Mouse (Mus musculus): Measurements from ENCODE around the gene Zfp687. TPM values are rescaled to one million over a fixed set of nuclear protein-coding genes. Genes with fewer than 3 reads are reported as not detected.

Zfp687 gene
- total and polyA plus RNA-seq, 2 experiments: 2.1 to 8.8 TPM

DNA sequence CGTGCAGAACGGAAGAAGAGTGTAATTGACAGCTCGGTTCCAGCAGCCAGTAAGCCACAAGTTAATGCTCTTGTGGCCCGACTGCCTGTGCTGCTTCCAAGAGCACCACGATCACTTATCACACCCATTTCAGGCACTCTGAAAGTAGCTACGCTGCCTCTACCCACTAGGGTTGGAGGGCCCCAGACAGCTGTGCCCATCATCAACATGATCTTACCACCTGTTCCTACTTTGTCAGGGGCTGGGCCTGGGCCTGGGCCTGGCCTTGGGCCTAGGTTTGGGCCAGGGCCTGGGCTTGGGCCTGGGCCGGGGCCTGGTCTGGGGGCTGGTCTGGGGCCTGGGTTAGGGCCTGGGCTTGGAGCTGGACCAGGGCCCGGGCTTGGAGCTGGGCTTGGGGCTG lies 57.0 kb downstream of the Zfp687 start:
- Histone ChIP-seq H3K9ac (ENCODE audit: low read depth, low read length) (no peak overlapping the region), H3K36me3 (ENCODE audit: control insufficient read depth, insufficient read depth, low read length) (peaks cover 19% of the 10 kb centered on the region), H3K4me3 (ENCODE audit: insufficient read depth, low read depth, low read length) (no peak overlapping the region), H3K79me2 (ENCODE audit: control insufficient read depth, insufficient read depth, low read length) (no peaks in the 10 kb centered on the region), H3K27me3 (ENCODE audit: control insufficient read depth, insufficient read depth, low read length) (no peaks in the 10 kb centered on the region), H3K4me1 (ENCODE audit: control insufficient read depth, insufficient read depth, low read length) (peaks cover under 1% of the 10 kb centered on the region; the same call in 1 of the 2 replicates), H3K27ac (replicated peaks; ENCODE audit: insufficient read depth, low read depth, low read length) (no peak overlapping the region)
- 97% methylated on average over 8 of the region's 8 CpGs for WGBS
- no peak for DNase-seq (ENCODE audit: extremely low read depth, low read depth, low spot score)
- TF ChIP-seq POLR2A (IDR thresholded peaks at IDR 0.05; ENCODE audit: extremely low read depth, insufficient read depth, low read length) (no peak), CTCF (IDR thresholded peaks at IDR 0.05; ENCODE audit: low read depth, low read length) (no peak)

Other genes with a start within 250 kb of the Zfp687 start
- 7.6 and 9.2 TPM in 2 replicates for gene Cgn, start 229.0 kb downstream of the Zfp687 start, total RNA-seq (2014; rRNA removed)
- 7.3 and 7.4 TPM in 2 replicates for gene Cgn, start 229.0 kb downstream of the Zfp687 start, polyA plus RNA-seq (2012; rRNA removed)
- 6.3 and 6.8 TPM in 2 replicates for gene Pogz, start 177.9 kb downstream of the Zfp687 start, total RNA-seq (2014; rRNA removed)
- gene Pogz, start 177.9 kb downstream of the Zfp687 start, polyA plus RNA-seq (2012; rRNA removed): 6.4 and 9.9 TPM in 2 replicates
- gene Psmb4, start 128.5 kb downstream of the Zfp687 start, total RNA-seq (2014; rRNA removed): 246 and 264 TPM in 2 replicates
- 266 and 271 TPM in 2 replicates for gene Psmb4, start 128.5 kb downstream of the Zfp687 start, polyA plus RNA-seq (2012; rRNA removed)
- gene Selenbp1, start 82.4 kb downstream of the Zfp687 start, total RNA-seq (2014; rRNA removed): 631 and 642 TPM in 2 replicates
- gene Selenbp1, start 82.4 kb downstream of the Zfp687 start, polyA plus RNA-seq (2012; rRNA removed): 641 and 744 TPM in 2 replicates
- gene Rfx5, start 61.4 kb downstream of the Zfp687 start, total RNA-seq (2014; rRNA removed): 6.4 and 7.0 TPM in 2 replicates
- gene Rfx5, start 61.4 kb downstream of the Zfp687 start, polyA plus RNA-seq (2012; rRNA removed): 6.0 and 7.1 TPM in 2 replicates
- 26.5 and 30.8 TPM in 2 replicates for gene Pi4kb, start 40.7 kb downstream of the Zfp687 start, total RNA-seq (2014; rRNA removed)
- gene Pi4kb, start 40.7 kb downstream of the Zfp687 start, polyA plus RNA-seq (2012; rRNA removed): 25.3 and 26.0 TPM in 2 replicates
- gene Psmd4, start 27.2 kb upstream of the Zfp687 start, total RNA-seq (2014; rRNA removed): 140 and 156 TPM in 2 replicates
- 132 and 134 TPM in 2 replicates for gene Psmd4, start 27.2 kb upstream of the Zfp687 start, polyA plus RNA-seq (2012; rRNA removed)
- gene Pip5k1a, start 91.5 kb upstream of the Zfp687 start, total RNA-seq (2014; rRNA removed): 4.5 and 5.6 TPM in 2 replicates
- gene Pip5k1a, start 91.5 kb upstream of the Zfp687 start, polyA plus RNA-seq (2012; rRNA removed): 5.2 and 6.7 TPM in 2 replicates
- gene Vps72, start 95.6 kb upstream of the Zfp687 start, total RNA-seq (2014; rRNA removed): 9.9 and 12.7 TPM in 2 replicates
- 25.1 and 27.4 TPM in 2 replicates for gene Vps72, start 95.6 kb upstream of the Zfp687 start, polyA plus RNA-seq (2012; rRNA removed)
- gene Tmod4, start 109.0 kb upstream of the Zfp687 start, total RNA-seq (2014; rRNA removed): 0.65 TPM in 1 of 2 replicates, not detected in the other
- gene Tmod4, start 109.0 kb upstream of the Zfp687 start, polyA plus RNA-seq (2012; rRNA removed): 0.25 TPM in 1 of 2 replicates, not detected in the other
- 12.6 and 13.3 TPM in 2 replicates for gene Scnm1, start 118.6 kb upstream of the Zfp687 start, total RNA-seq (2014; rRNA removed)
- gene Scnm1, start 118.6 kb upstream of the Zfp687 start, polyA plus RNA-seq (2012; rRNA removed): 15.2 and 17.7 TPM in 2 replicates
- gene Lysmd1, start 118.6 kb upstream of the Zfp687 start, total RNA-seq (2014; rRNA removed): 7.0 and 7.9 TPM in 2 replicates
- 6.1 and 6.5 TPM in 2 replicates for gene Lysmd1, start 118.6 kb upstream of the Zfp687 start, polyA plus RNA-seq (2012; rRNA removed)
- gene Tnfaip8l2, start 126.9 kb upstream of the Zfp687 start, total RNA-seq (2014; rRNA removed): 2.3 and 2.8 TPM in 2 replicates
- gene Tnfaip8l2, start 126.9 kb upstream of the Zfp687 start, polyA plus RNA-seq (2012; rRNA removed): 2.7 and 4.0 TPM in 2 replicates
- 0.65 and 1.1 TPM in 2 replicates for gene Sema6c, start 145.0 kb upstream of the Zfp687 start, total RNA-seq (2014; rRNA removed)
- 2.1 and 2.9 TPM in 2 replicates for gene Sema6c, start 145.0 kb upstream of the Zfp687 start, polyA plus RNA-seq (2012; rRNA removed)
- gene Gabpb2, start 202.5 kb upstream of the Zfp687 start, total RNA-seq (2014; rRNA removed): 13.7 and 17.6 TPM in 2 replicates
- gene Gabpb2, start 202.5 kb upstream of the Zfp687 start, polyA plus RNA-seq (2012; rRNA removed): 4.4 and 6.1 TPM in 2 replicates
- 8.9 and 12.3 TPM in 2 replicates for gene Cdc42se1, start 213.3 kb upstream of the Zfp687 start, total RNA-seq (2014; rRNA removed)
- 12.4 and 13.1 TPM in 2 replicates for gene Cdc42se1, start 213.3 kb upstream of the Zfp687 start, polyA plus RNA-seq (2012; rRNA removed)
- gene Mllt11, start 216.7 kb upstream of the Zfp687 start, total RNA-seq (2014; rRNA removed): 0.81 and 0.83 TPM in 2 replicates
- gene Mllt11, start 216.7 kb upstream of the Zfp687 start, polyA plus RNA-seq (2012; rRNA removed): 0.81 and 1.4 TPM in 2 replicates
- gene Gm128, start 226.2 kb upstream of the Zfp687 start, total RNA-seq (2014; rRNA removed): 0.09 TPM in 1 of 2 replicates, not detected in the other
- gene Gm128, start 226.2 kb upstream of the Zfp687 start, polyA plus RNA-seq (2012; rRNA removed): 0.06 TPM in 1 of 2 replicates, not detected in the other
- 0.07 TPM in 1 of 2 replicates, not detected in the other for gene Bnipl, start 235.7 kb upstream of the Zfp687 start, total RNA-seq (2014; rRNA removed)
- gene Bnipl, start 235.7 kb upstream of the Zfp687 start, polyA plus RNA-seq (2012; rRNA removed): 0.16 TPM in 1 of 2 replicates, not detected in the other